Mouse (Mus musculus) CD4-positive, CD25-positive, alpha-beta regulatory T cell, adult 4 months (primary cell): ENCODE data around the gene Il11ra2. TPM values are rescaled to one million over a fixed set of nuclear protein-coding genes. Genes with fewer than 3 reads are reported as not detected.
"Not testable (repeated sequence)": the region's sequence is repeated elsewhere in the genome, so short reads cannot be mapped to it uniquely, and the experiment has no call there.

ENCODE experiments used
- ATAC-seq: one replicate; pipeline ENCODE4 v1.8.0; 2017
- polyA plus RNA-seq, 2 experiments: library from polyadenylated mRNA; unstranded; fragments of 100-300 nt; shearing (Covaris generic); gene quantifications; one replicate each; pipeline ENCODE4 v1.2.1; 2017

Gene Il11ra2
- not detected for polyA plus RNA-seq

GRCm38 (mm10) chr4:42661793-42662192 is at the start of gene Il11ra2:
Il11ra2 (minus strand) TSS chr4:42661893.
- not testable (repeated sequence) for ATAC-seq

DNA sequence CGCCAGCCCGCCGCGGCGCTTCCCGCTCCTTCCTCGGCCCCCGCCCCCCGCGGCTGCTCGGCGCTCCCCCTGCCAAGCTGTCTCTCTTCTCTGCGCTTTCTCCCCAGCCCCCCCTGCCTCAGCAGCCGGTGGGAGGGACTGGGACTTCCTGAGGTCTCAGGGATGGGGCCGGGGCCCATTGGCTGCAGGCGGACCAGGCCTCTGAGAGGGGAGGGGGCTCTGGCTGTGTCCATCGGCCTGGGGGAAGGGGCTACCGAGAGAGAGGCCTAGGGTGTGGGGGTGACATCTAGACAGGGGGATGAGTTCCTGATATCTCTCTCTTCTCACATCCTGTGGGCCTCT is 20.5 kb upstream of the Il11ra2 start:
- not testable (repeated sequence) for ATAC-seq

GRCm38 (mm10) chr4:42681473-42682182 is 19.9 kb upstream of the Il11ra2 start:
- not testable (repeated sequence) for ATAC-seq

- not testable (repeated sequence) for ATAC-seq
These were observed 19.0 kb upstream of the Il11ra2 start for GRCm38 (mm10) chr4:42680374-42681356.

GRCm38 (mm10) chr4:42679365-42679764 is 17.7 kb upstream of the Il11ra2 start:
- ATAC-seq: not testable (repeated sequence)

- not testable (repeated sequence) for ATAC-seq
These were observed 13.7 kb upstream of the Il11ra2 start for GRCm38 (mm10) chr4:42675415-42675814.

DNA sequence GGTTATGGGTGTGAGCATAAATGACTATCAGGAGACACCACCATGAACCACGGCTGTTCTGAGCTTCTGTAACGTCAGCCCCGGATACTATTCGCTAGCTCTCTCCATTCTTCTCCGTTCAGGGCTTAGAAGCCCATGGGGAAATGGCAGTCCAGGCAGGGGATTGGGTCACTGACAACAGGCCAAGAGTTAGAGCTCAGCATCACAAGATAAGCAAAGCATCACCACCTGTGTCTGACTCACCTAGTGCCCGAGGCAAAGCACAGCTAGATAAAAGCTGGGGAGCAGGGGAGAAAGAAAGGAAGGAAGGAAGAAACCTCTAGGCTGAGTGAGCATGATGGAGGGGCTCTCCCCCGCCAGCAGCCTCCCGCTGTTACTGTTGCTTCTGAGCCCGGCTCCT is 6.7 kb downstream of the Il11ra2 start, which contains the start of gene Ccl27b:
Ccl27b (plus strand) TSS at position 301 of the 400 bp plus-strand sequence.
- ATAC-seq: not testable (repeated sequence)

DNA sequence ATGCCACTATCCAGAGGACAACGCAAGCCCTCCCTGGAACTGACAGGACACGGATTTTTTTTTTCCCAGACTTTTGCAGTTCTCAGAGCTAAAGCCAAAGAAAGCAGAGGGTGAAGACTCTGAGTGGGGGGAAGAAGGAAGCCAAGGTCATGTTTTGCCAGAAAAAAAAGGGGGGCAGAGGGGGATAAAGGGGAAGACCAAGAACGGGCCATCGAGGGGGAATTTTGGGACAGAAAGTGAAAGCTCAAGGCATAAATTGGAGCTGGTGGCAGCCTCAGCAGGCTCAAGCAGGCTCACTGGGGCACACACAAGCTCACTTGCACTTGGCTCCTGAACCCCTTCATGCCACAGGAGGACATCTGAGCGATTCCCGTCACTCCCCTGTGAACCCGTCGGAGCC is 32.3 kb downstream of the Il11ra2 start, which contains the start of gene Gm2564:
Gm2564 (plus strand) TSS at position 301 of the 400 bp plus-strand sequence.
- ATAC-seq: not testable (repeated sequence)

DNA sequence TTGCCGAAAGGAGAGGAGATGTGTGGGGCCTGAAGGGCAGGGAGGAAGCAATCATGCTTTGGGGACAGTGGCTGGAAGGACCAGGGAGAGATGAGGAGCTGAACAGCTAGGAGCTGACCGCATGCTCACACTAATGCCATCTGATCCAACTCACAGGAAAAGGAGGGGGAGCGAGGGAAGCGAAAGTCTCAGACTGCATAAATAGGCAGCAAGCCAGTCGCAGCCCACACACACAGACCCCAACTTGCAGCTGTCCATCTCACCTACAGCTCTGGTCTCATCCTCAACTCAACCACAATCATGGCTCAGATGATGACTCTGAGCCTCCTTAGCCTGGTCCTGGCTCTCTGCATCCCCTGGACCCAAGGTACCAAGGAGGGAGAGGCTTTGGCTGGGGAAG is 49.8 kb downstream of the Il11ra2 start, which contains the start of gene Gm10591:
Gm10591 (plus strand) TSS at position 301 of the 400 bp plus-strand sequence.
- ATAC-seq: not testable (repeated sequence)

Other genes starting within 250 kb of the Il11ra2 start
- not detected for gene Gm21586, start 222.5 kb downstream of the Il11ra2 start, polyA plus RNA-seq
- not detected for gene Gm2163, start 195.1 kb downstream of the Il11ra2 start, polyA plus RNA-seq
- gene Fam205a2, start 133.7 kb downstream of the Il11ra2 start, polyA plus RNA-seq: not detected
- not detected for gene Gm10591, start 49.7 kb downstream of the Il11ra2 start, polyA plus RNA-seq
- gene Gm2564, start 32.2 kb downstream of the Il11ra2 start, polyA plus RNA-seq: not detected
- gene Ccl27b, start 6.6 kb downstream of the Il11ra2 start, polyA plus RNA-seq: not detected
- not detected for gene 4930578G10Rik, start 73.7 kb upstream of the Il11ra2 start, polyA plus RNA-seq
- not detected for gene Ccl19, start 94.7 kb upstream of the Il11ra2 start, polyA plus RNA-seq
- gene Ccl21a, start 112.1 kb upstream of the Il11ra2 start, polyA plus RNA-seq: not detected
- not detected for gene Fam205a1, start 192.0 kb upstream of the Il11ra2 start, polyA plus RNA-seq
- gene Gm12394, start 194.9 kb upstream of the Il11ra2 start, polyA plus RNA-seq: not detected
- not detected for gene Fam205c, start 212.3 kb upstream of the Il11ra2 start, polyA plus RNA-seq